Mouse (Mus musculus) hindbrain, embryonic 14.5 days (tissue): ENCODE data around the gene Prex1. TPM values are rescaled to one million over a fixed set of nuclear protein-coding genes. Genes with fewer than 3 reads are reported as not detected.

Experiments
- ATAC-seq: fragments of 200-750 bp; cut with Nextera tagmentation; 2 replicates; pipeline ENCODE4 v1.8.0; 2017; ENCODE audit warnings: moderate number of reproducible peaks, mild to moderate bottlenecking, moderate TSS enrichment, moderate library complexity; ENCODE audit not compliant: low FRiP score
- DNase-seq: peaks from one replicate; pipeline ENCODE4 v3.0.0-alpha.2; 2015; ENCODE audit warnings: low spot score
- H3K27ac ChIP-seq: fragments of 300-500 bp; sonication (generic); 2 replicates; pipeline ENCODE4 v1.5.1; 2014; ENCODE audit warnings: mild to moderate bottlenecking, moderate library complexity
- H3K27me3 ChIP-seq: fragments of 300-500 bp; sonication (generic); 2 replicates; pipeline ENCODE4 v1.6.1; 2014; ENCODE audit warnings: mild to moderate bottlenecking, low read length, mixed read lengths; ENCODE audit not compliant: control insufficient read depth, insufficient read depth
- H3K36me3 ChIP-seq: fragments of 300-500 bp; sonication (generic); replicated peaks from 2 replicates; pipeline ENCODE4 v1.6.1; 2014; ENCODE audit not compliant: control insufficient read depth, insufficient read depth
- H3K4me1 ChIP-seq: fragments of 300-500 bp; sonication (generic); replicated peaks from 2 replicates; pipeline ENCODE4 v1.6.1; 2014; ENCODE audit warnings: antibody characterized with exemption, low read length, mixed read lengths; ENCODE audit not compliant: control insufficient read depth, insufficient read depth
- H3K4me2 ChIP-seq: fragments of 300-500 bp; sonication (generic); replicated peaks from 2 replicates; pipeline ENCODE4 v1.6.1; 2014; ENCODE audit warnings: mild to moderate bottlenecking, moderate library complexity
- H3K4me3 ChIP-seq: fragments of 300-500 bp; sonication (generic); replicated peaks from 2 replicates; pipeline ENCODE4 v1.5.1; 2014; ENCODE audit warnings: mild to moderate bottlenecking, low read length
- H3K9ac ChIP-seq: fragments of 300-500 bp; sonication (generic); 2 replicates; pipeline ENCODE4 v1.6.1; 2014
- H3K9me3 ChIP-seq: fragments of 300-500 bp; sonication (generic); 2 replicates; pipeline ENCODE4 v1.6.1; 2016; ENCODE audit warnings: low read length; ENCODE audit not compliant: control insufficient read depth
- WGBS: fragments of 180-500 bp; shearing (Covaris S2); extraction: QIAGEN DNeasy Blood & Tissue Kit; methylation state at CpG from one replicate; pipeline ENCODE4 v1.1.7; 2014; 5-methylcytosine and 5-hydroxymethylcytosine counted together
- polyA plus RNA-seq: library from polyadenylated mRNA; unstranded; fragments of >200 nt; fragmentation: Nextera tagmentation; extraction: Ambion mirVana; gene quantifications from 2 replicates; pipeline ENCODE4 v1.2.1, GENCODE M21; 2014

Prex1 gene
- polyA plus RNA-seq, 1 experiment from 2014 or later: 27.3 TPM

- WGBS: under 1% methylated on average over 63 of the region's 64 CpGs
- H3K4me1 ChIP-seq: peaks cover 30% of the 10 kb centered on the region
- no peaks in the 10 kb centered on the region for H3K27me3 ChIP-seq
Measured at GRCm38 (mm10) chr2:166712801-166713689, 587 bp downstream of the Prex1 start.

DNA sequence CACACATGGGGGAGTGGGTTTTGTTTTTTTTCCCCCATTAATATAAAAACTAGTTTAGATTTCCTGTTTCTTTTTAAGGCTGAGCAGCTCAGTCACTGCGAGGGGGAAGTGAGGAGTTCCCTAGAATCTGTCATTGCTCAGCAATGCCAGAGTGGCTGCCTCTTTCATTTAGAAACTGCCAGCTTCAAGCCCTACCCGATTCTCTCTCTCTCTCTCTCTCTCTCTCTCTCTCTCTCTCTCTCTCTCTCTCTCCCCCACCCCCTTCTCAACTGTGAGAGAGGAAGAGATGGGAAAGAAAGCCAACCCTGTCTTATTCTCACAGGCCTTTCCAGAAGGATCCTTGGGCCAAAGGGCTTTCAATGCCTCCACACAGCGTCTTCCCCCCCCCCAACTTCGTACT is 1.3 kb downstream of the Prex1 start:
- no peaks in the 10 kb centered on the region for H3K9me3 ChIP-seq
- no peak for ATAC-seq
- H3K27ac ChIP-seq: no peak overlapping the region
- no peak for DNase-seq
- peak overlapping the region; percentile 78 for H3K4me2 ChIP-seq
- WGBS: 0% methylated on average over 4 of the region's 4 CpGs
- peaks cover 33% of the 10 kb centered on the region for H3K4me1 ChIP-seq
- H3K36me3 ChIP-seq: no peaks in the 10 kb centered on the region
- peak overlapping the region; percentile 71 for H3K4me3 ChIP-seq
- H3K27me3 ChIP-seq: no peaks in the 10 kb centered on the region
- peak overlapping the region; percentile 72 for H3K9ac ChIP-seq

More at GRCm38 (mm10) chr2:166712801-166713689, 587 bp downstream of the Prex1 start:
- H3K9me3 ChIP-seq: no peaks in the 10 kb centered on the region
- ATAC-seq (peak; percentile 38), DNase-seq (peak; percentile 49)
- H3K27ac ChIP-seq: peak overlapping the region; percentile 63
- no peaks in the 10 kb centered on the region for H3K36me3 ChIP-seq
- peak overlapping the region; percentile 71 for H3K4me3 ChIP-seq
- peak overlapping the region; percentile 72 for H3K9ac ChIP-seq
- peak overlapping the region; percentile 78 for H3K4me2 ChIP-seq

GRCm38 (mm10) chr2:166711681-166712132 is 1.9 kb downstream of the Prex1 start:
- H3K27ac ChIP-seq: 0 out of 2 replicates have a peak overlapping the region, but pooled peaks have one; percentile 26
- WGBS: 16% methylated on average over 7 of the region's 7 CpGs

DNA sequence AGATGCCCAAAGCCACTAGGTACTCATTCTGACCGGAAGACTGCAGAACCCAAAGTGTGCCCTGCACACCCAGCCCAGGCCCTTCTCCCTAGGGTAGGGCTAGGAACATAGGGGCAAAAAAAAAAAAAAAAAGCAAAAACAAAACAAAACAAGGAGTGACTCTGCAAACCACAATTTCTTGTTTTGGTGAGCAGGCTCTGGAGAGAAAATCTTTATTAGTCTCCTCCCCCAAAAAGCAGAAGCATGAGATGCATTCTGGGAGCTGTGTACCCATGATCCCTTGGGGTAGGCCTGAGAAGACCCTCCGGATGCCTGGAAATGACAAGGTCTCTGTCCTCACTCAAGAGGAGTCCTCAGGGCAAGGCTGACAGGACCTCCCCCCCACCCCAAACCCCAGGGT is 3.7 kb downstream of the Prex1 start:
- no peaks in the 10 kb centered on the region for H3K27me3 ChIP-seq
- H3K4me1 ChIP-seq: peaks cover 33% of the 10 kb centered on the region
- ATAC-seq (no peak), DNase-seq (no peak)
- H3K4me2 ChIP-seq: no peak overlapping the region
- no peak overlapping the region for H3K4me3 ChIP-seq
- 0 out of 2 replicates have a peak, but pooled peaks cover 6% of the 10 kb centered on the region for H3K36me3 ChIP-seq
- H3K27ac ChIP-seq: no peak overlapping the region
- 84% methylated on average over 2 of the region's 2 CpGs for WGBS
- no peaks in the 10 kb centered on the region; the same call in 1 of the 2 replicates for H3K9me3 ChIP-seq
- H3K9ac ChIP-seq: no peak overlapping the region

More at GRCm38 (mm10) chr2:166711681-166712132, 1.9 kb downstream of the Prex1 start:
- DNase-seq (no peak), ATAC-seq (no peak)
- Histone ChIP-seq H3K36me3 (no peaks in the 10 kb centered on the region), H3K4me3 (peak overlapping the region; percentile 71), H3K27me3 (no peaks in the 10 kb centered on the region), H3K4me1 (peaks cover 33% of the 10 kb centered on the region), H3K9ac (peak overlapping the region; percentile 12), H3K9me3 (no peaks in the 10 kb centered on the region), H3K4me2 (peak overlapping the region; percentile 78)

- no peak overlapping the region for H3K4me2 ChIP-seq
- H3K9ac ChIP-seq: no peak overlapping the region
- no peaks in the 10 kb centered on the region for H3K27me3 ChIP-seq
- WGBS: 78% methylated on average over 8 of the region's 8 CpGs
- DNase-seq (no peak), ATAC-seq (no peak)
- no peak overlapping the region for H3K4me3 ChIP-seq
- H3K9me3 ChIP-seq: no peaks in the 10 kb centered on the region; the same call in 1 of the 2 replicates
- 0 out of 2 replicates have a peak, but pooled peaks cover 6% of the 10 kb centered on the region for H3K36me3 ChIP-seq
- H3K27ac ChIP-seq: no peak overlapping the region
- peaks cover 28% of the 10 kb centered on the region; the same call in 1 of the 2 replicates for H3K4me1 ChIP-seq
Measured at GRCm38 (mm10) chr2:166708304-166708703, 5.3 kb downstream of the Prex1 start.

DNA sequence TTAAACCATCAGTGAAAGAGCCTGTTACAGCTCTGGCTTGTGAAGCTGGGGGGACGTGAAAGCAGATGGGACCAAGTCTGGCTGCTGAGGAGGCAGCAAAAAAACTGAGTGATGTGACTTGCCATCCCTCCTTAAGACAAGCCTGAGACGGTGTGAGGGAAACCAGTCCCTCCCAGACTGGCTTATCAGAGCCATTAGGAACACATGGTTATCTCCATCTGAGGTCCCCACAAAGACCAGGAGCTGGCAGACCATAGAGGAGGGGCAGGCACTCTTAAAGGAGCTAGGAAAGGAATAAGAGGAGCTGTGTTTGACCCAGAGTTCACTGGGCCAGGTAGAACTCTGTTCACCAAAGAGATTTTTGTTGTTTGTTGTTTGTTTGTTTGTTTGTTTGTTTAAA is 7.1 kb downstream of the Prex1 start:
- Histone ChIP-seq H3K27ac (no peak overlapping the region), H3K4me1 (peaks cover 14% of the 10 kb centered on the region; the same call in 1 of the 2 replicates), H3K9ac (no peak overlapping the region), H3K27me3 (no peaks in the 10 kb centered on the region), H3K36me3 (0 out of 2 replicates have a peak, but pooled peaks cover 6% of the 10 kb centered on the region), H3K4me3 (no peak overlapping the region), H3K9me3 (no peaks in the 10 kb centered on the region; the same call in 1 of the 2 replicates), H3K4me2 (no peak overlapping the region)
- WGBS: 70% methylated on average over 2 of the region's 2 CpGs
- DNase-seq (no peak), ATAC-seq (no peak)

DNA sequence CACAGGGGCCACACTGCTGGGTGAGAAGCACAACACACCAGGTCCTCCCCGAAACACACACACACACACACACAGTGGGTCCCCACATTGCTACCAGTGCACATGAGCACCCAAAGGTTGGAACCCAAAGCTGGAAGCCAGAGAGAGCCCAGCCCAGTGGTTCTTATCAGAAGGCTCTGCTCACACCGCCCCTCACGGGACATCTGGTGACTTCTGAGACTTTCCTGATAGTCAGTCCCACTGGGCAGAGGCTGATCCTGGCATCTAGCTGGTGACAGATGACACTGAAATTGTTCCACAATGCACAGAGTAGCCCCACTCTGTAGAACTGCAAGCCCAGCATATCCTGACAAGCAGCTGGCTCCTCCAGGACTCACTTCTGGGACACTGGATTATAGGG is 10.1 kb downstream of the Prex1 start:
- ATAC-seq: no peak
- no peak overlapping the region for H3K27ac ChIP-seq
- H3K36me3 ChIP-seq: 0 out of 2 replicates have a peak, but pooled peaks cover 6% of the 10 kb centered on the region
- H3K4me3 ChIP-seq: no peak overlapping the region
- no peaks in the 10 kb centered on the region for H3K27me3 ChIP-seq
- WGBS: 92% methylated on average over 3 of the region's 3 CpGs
- H3K4me1 ChIP-seq: 0 out of 2 replicates have a peak, but pooled peaks cover 3% of the 10 kb centered on the region
- no peaks in the 10 kb centered on the region; the same call in 1 of the 2 replicates for H3K9me3 ChIP-seq
- DNase-seq: no peak
- no peak overlapping the region for H3K9ac ChIP-seq
- no peak overlapping the region for H3K4me2 ChIP-seq

DNA sequence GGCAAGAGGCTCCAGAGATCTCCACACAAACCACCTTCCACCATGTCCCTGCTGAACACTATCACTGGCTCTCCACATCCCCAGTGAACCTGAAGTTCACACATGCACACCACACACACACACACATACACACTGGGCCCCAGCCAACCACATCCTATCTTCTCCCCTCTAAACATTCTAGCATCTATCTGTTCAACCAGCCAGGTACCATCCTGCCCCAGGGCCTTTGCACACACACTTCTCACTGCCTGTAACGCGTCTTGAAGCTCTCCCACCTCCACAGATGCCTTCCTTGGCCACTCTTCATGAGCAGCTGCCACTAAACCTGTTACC is 11.6 kb downstream of the Prex1 start:
- Histone ChIP-seq H3K4me1 (no peaks in the 10 kb centered on the region), H3K36me3 (0 out of 2 replicates have a peak, but pooled peaks cover 6% of the 10 kb centered on the region), H3K27ac (no peak overlapping the region), H3K9ac (no peak overlapping the region), H3K9me3 (no peaks in the 10 kb centered on the region; the same call in 1 of the 2 replicates), H3K27me3 (no peaks in the 10 kb centered on the region), H3K4me2 (no peak overlapping the region), H3K4me3 (no peak overlapping the region)
- 100% methylated on average over 2 of the region's 2 CpGs for WGBS
- DNase-seq: no peak
- no peak for ATAC-seq
